15 mouse cellular contexts compared by ENCODE assay signal in the genomic region with DNA sequence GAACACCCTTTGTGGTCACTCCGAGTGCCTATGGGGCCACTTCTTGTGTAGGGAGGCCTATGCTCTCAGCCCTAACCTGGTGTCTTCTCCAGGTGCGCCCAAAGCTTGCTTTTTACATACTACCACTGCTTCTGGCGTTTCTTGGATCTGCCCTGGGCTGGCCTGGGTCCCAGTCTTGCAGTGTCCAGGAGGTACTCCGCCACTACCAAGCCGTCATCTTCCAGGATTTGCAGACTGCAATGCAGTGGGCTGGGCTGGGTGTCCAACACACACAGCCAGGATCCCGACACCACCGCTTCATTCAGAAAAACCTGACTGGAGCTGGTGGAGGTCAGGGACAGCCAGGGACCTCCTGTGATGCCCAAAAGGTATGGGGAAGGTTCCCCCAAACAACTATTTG. TPM values are rescaled to one million over a fixed set of nuclear protein-coding genes. Genes with fewer than 3 reads are reported as not detected.
"Had no signal": no experiment of that assay in that cellular context is flagged by ENCODE, and none has a peak within 500 bp of the region (broad histone marks: within the 10 kb centered on the region; RNA-seq: fewer than 3 reads in every experiment).

No protein-coding gene starts in this region.

- H3K27ac ChIP-seq: limb, embryonic 12.5 days; liver, embryonic 13.5 days; lung, embryonic 15.5 days; macrophage; neural tube, embryonic 13.5 days had no signal

- H3K9me3 ChIP-seq: limb, embryonic 12.5 days; liver, embryonic 13.5 days; lung, embryonic 15.5 days; megakaryocyte, embryonic 14.5 days; neural tube, embryonic 13.5 days had no signal

- H3K4me1 ChIP-seq: lung, embryonic 15.5 days had no signal

- H3K27me3 ChIP-seq: limb, embryonic 12.5 days; liver, embryonic 13.5 days; lung, embryonic 15.5 days; megakaryocyte, embryonic 14.5 days; neural tube, embryonic 13.5 days had no signal

- DNase-seq: right cerebral cortex, postnatal 4 days had no signal

- H3K4me3 ChIP-seq: limb, embryonic 12.5 days; liver, embryonic 13.5 days; lung, embryonic 15.5 days; neural tube, embryonic 13.5 days had no signal

RNA-seq across cellular contexts. Expression of gene Gm29797, which starts 1.7 kb away (rescaled TPM):
- total RNA-seq: left cerebral cortex, postnatal 25 days had no signal
- polyA plus RNA-seq: liver, embryonic 13.5 days; liver, postnatal 0 days; lung, embryonic 15.5 days; macrophage; midbrain, embryonic 11.5 days; neural tube, embryonic 13.5 days; stomach, embryonic 14.5 days had no signal

RNA-seq across cellular contexts. Expression of gene Sox18, which starts 12.9 kb away (rescaled TPM):
- polyA plus RNA-seq: macrophage had no signal

RNA-seq across cellular contexts. Expression of gene Lkaaear1, which starts 39.7 kb away (rescaled TPM):
- total RNA-seq: layer of hippocampus, postnatal 36 days; left cerebral cortex, adult 8-10 months; left cerebral cortex, postnatal 25 days had no signal
- polyA plus RNA-seq: large intestine, adult 2 months; limb, embryonic 12.5 days; liver, embryonic 13.5 days; liver, postnatal 0 days; lung, embryonic 15.5 days; macrophage; midbrain, embryonic 11.5 days; midbrain, embryonic 16.5 days; neural tube, embryonic 13.5 days; stomach, embryonic 14.5 days had no signal
